Mouse (Mus musculus) T-helper 1 cell (primary cell): ENCODE results near the gene Gm4064.
"Not testable (repeated sequence)": the region's sequence is repeated elsewhere in the genome, so short reads cannot be mapped to it uniquely, and the experiment has no call there.

Experiments
- in situ Hi-C: fragments of 300-600 bp; cut with MboI, MseI; formaldehyde crosslinking; loops from one replicate; pipeline ENCODE4 v1.15.1; 2025; ENCODE audit warnings: high pct_unique_total_duplicates

Gm4064 gene

GRCm38 (mm10) chrY:2796105-2796504, at the start of gene Gm4064:
Gm4064 (minus strand) TSS chrY:2796205.
- in situ Hi-C loops: not testable (repeated sequence)

- in situ Hi-C loops: not testable (repeated sequence)
Observed at GRCm38 (mm10) chrY:2830380-2830779, 34.4 kb upstream of the Gm4064 start, which contains the start of the genes Rbmy and Gm10256. Rbmy (plus strand) TSS chrY:2830680. Gm10256 (plus strand) TSS chrY:2830699.
